Mouse (Mus musculus): ENCODE measurements around the gene Stab2. TPM values are rescaled to one million over a fixed set of nuclear protein-coding genes. Genes with fewer than 3 reads are reported as not detected.

Gene Stab2
- polyA plus RNA-seq, 1 experiment, result not detected

GRCm38 (mm10) chr10:86862496-86862895 lies 145.3 kb downstream of the Stab2 start:
- Histone ChIP-seq H3K4me3 (ENCODE audit: insufficient read depth, low read depth, low read length) (no peak overlapping the region), H3K27ac (ENCODE audit: insufficient read depth, low read depth, low read length) (no peak overlapping the region), H3K4me1 (ENCODE audit: control insufficient read depth, insufficient read depth, low read length) (no peaks in the 10 kb centered on the region)
- WGBS, result 92% methylated on average over 6 of the region's 6 CpGs
- no peak for TF ChIP-seq POLR2A (IDR thresholded peaks at IDR 0.05; ENCODE audit: insufficient read depth, low read depth, low read length)
- TF ChIP-seq CTCF (IDR thresholded peaks at IDR 0.05; ENCODE audit: insufficient read depth, low read depth, low read length), result no peak

- Histone ChIP-seq H3K27ac (ENCODE audit: insufficient read depth, low read depth, low read length) (no peak overlapping the region), H3K4me1 (ENCODE audit: control insufficient read depth, insufficient read depth, low read length) (no peaks in the 10 kb centered on the region), H3K4me3 (ENCODE audit: insufficient read depth, low read depth, low read length) (no peak overlapping the region)
- no peak for TF ChIP-seq CTCF (IDR thresholded peaks at IDR 0.05; ENCODE audit: insufficient read depth, low read depth, low read length)
- TF ChIP-seq POLR2A (IDR thresholded peaks at IDR 0.05; ENCODE audit: insufficient read depth, low read depth, low read length), result no peak
- 86% methylated on average over 4 of the region's 4 CpGs for WGBS
Observed at GRCm38 (mm10) chr10:86860396-86860795, 147.4 kb downstream of the Stab2 start.

- TF ChIP-seq CTCF (IDR thresholded peaks at IDR 0.05; ENCODE audit: insufficient read depth, low read depth, low read length) (no peak), POLR2A (IDR thresholded peaks at IDR 0.05; ENCODE audit: insufficient read depth, low read depth, low read length) (no peak)
- Histone ChIP-seq H3K4me1 (ENCODE audit: control insufficient read depth, insufficient read depth, low read length) (no peaks in the 10 kb centered on the region), H3K4me3 (ENCODE audit: insufficient read depth, low read depth, low read length) (no peak overlapping the region), H3K27ac (ENCODE audit: insufficient read depth, low read depth, low read length) (no peak overlapping the region)
- 96% methylated on average over 3 of the region's 3 CpGs for WGBS
Observed at GRCm38 (mm10) chr10:86853433-86853832, 154.4 kb downstream of the Stab2 start.

GRCm38 (mm10) chr10:86852160-86852559 lies 155.7 kb downstream of the Stab2 start:
- WGBS, result 89% methylated on average over 6 of the region's 6 CpGs

DNA sequence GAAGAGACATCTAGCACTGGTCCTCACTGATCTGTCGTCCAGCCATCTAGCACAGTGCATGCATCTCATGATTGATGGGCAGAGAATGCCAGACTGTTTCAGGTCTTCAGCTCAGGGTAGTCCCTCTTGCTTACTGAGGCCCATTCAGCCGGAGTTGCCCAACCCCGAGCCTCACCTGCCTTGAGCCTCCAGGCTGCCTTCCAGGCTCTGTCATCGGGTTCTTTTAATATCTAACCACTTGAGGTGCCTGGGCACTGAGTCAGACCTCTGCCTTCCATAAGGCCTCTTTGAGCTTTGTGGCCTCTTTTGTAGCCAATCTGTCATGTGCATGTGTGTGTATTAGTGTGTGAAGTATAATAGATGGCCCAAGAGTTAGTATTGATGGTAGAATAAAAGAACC lies 158.3 kb downstream of the Stab2 start:
- WGBS, result 90% methylated on average over 4 of the region's 4 CpGs
- TF ChIP-seq CTCF (IDR thresholded peaks at IDR 0.05; ENCODE audit: insufficient read depth, low read depth, low read length), result no peak
- TF ChIP-seq POLR2A (IDR thresholded peaks at IDR 0.05; ENCODE audit: insufficient read depth, low read depth, low read length), result no peak
- Histone ChIP-seq H3K27ac (ENCODE audit: insufficient read depth, low read depth, low read length) (no peak overlapping the region), H3K4me3 (ENCODE audit: insufficient read depth, low read depth, low read length) (no peak overlapping the region), H3K4me1 (ENCODE audit: control insufficient read depth, insufficient read depth, low read length) (no peaks in the 10 kb centered on the region)

More at GRCm38 (mm10) chr10:86852160-86852559, 155.7 kb downstream of the Stab2 start:
- TF ChIP-seq CTCF (IDR thresholded peaks at IDR 0.05; ENCODE audit: insufficient read depth, low read depth, low read length), result no peak
- no peak for TF ChIP-seq POLR2A (IDR thresholded peaks at IDR 0.05; ENCODE audit: insufficient read depth, low read depth, low read length)
- no peak overlapping the region for H3K4me3 ChIP-seq (ENCODE audit: insufficient read depth, low read depth, low read length)
- H3K4me1 ChIP-seq (ENCODE audit: control insufficient read depth, insufficient read depth, low read length), result no peaks in the 10 kb centered on the region
- H3K27ac ChIP-seq (ENCODE audit: insufficient read depth, low read depth, low read length), result no peak overlapping the region

- Histone ChIP-seq H3K4me3 (ENCODE audit: insufficient read depth, low read depth, low read length) (no peak overlapping the region), H3K27ac (ENCODE audit: insufficient read depth, low read depth, low read length) (no peak overlapping the region), H3K4me1 (ENCODE audit: control insufficient read depth, insufficient read depth, low read length) (no peaks in the 10 kb centered on the region)
- TF ChIP-seq POLR2A (IDR thresholded peaks at IDR 0.05; ENCODE audit: insufficient read depth, low read depth, low read length), result no peak
- TF ChIP-seq CTCF (IDR thresholded peaks at IDR 0.05; ENCODE audit: insufficient read depth, low read depth, low read length), result no peak
- WGBS, result 89% methylated on average over 4 of the region's 4 CpGs
Observed at GRCm38 (mm10) chr10:86849087-86849486, 158.7 kb downstream of the Stab2 start.

GRCm38 (mm10) chr10:86846926-86847467 lies 160.8 kb downstream of the Stab2 start:
- WGBS, result 88% methylated on average over 9 of the region's 9 CpGs
- H3K4me1 ChIP-seq (ENCODE audit: control insufficient read depth, insufficient read depth, low read length), result no peaks in the 10 kb centered on the region
- H3K27ac ChIP-seq (ENCODE audit: insufficient read depth, low read depth, low read length), result no peak overlapping the region
- H3K4me3 ChIP-seq (ENCODE audit: insufficient read depth, low read depth, low read length), result no peak overlapping the region
- TF ChIP-seq POLR2A (IDR thresholded peaks at IDR 0.05; ENCODE audit: insufficient read depth, low read depth, low read length) (no peak), CTCF (IDR thresholded peaks at IDR 0.05; ENCODE audit: insufficient read depth, low read depth, low read length) (no peak)

- no peak overlapping the region for H3K27ac ChIP-seq (ENCODE audit: insufficient read depth, low read depth, low read length)
- no peak overlapping the region for H3K4me3 ChIP-seq (ENCODE audit: insufficient read depth, low read depth, low read length)
- H3K4me1 ChIP-seq (ENCODE audit: control insufficient read depth, insufficient read depth, low read length), result peaks cover 4% of the 10 kb centered on the region; the same call in 1 of the 2 replicates
- WGBS, result 97% methylated on average over 5 of the region's 5 CpGs
- TF ChIP-seq CTCF (IDR thresholded peaks at IDR 0.05; ENCODE audit: insufficient read depth, low read depth, low read length) (no peak), POLR2A (IDR thresholded peaks at IDR 0.05; ENCODE audit: insufficient read depth, low read depth, low read length) (no peak)
Observed at GRCm38 (mm10) chr10:86842659-86843058, 165.2 kb downstream of the Stab2 start.

DNA sequence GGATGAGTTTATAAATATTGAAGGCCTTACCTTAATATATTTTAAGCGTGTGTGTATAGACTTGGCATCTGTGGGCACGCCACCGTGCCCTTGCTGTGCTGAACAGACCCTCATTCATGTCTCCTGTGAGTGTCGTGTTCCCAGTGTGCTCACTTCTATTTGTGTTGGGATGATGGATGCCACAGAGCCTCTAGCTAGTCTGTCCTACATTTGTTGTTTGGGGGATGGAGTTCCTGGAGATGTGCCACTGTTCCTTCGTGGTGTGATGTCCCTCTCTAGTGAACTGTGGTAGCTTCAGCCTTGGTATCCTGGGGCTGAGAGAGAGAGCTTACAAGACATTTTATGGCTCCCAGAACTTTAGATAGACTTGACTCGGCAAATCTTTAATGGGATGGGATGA lies 169.0 kb downstream of the Stab2 start:
- H3K4me3 ChIP-seq (ENCODE audit: insufficient read depth, low read depth, low read length), result no peak overlapping the region
- peaks cover 27% of the 10 kb centered on the region for H3K4me1 ChIP-seq (ENCODE audit: control insufficient read depth, insufficient read depth, low read length)
- WGBS, result 91% methylated on average over 6 of the region's 6 CpGs
- TF ChIP-seq CTCF (IDR thresholded peaks at IDR 0.05; ENCODE audit: insufficient read depth, low read depth, low read length) (no peak), POLR2A (IDR thresholded peaks at IDR 0.05; ENCODE audit: insufficient read depth, low read depth, low read length) (no peak)
- no peak overlapping the region for H3K27ac ChIP-seq (ENCODE audit: insufficient read depth, low read depth, low read length)

- WGBS, result 34% methylated on average over 4 of the region's 4 CpGs
- H3K4me1 ChIP-seq (ENCODE audit: control insufficient read depth, insufficient read depth, low read length), result peaks cover 27% of the 10 kb centered on the region
- TF ChIP-seq POLR2A (IDR thresholded peaks at IDR 0.05; ENCODE audit: insufficient read depth, low read depth, low read length) (no peak), CTCF (IDR thresholded peaks at IDR 0.05; ENCODE audit: insufficient read depth, low read depth, low read length) (no peak)
- H3K27ac ChIP-seq (ENCODE audit: insufficient read depth, low read depth, low read length), result no peak overlapping the region
- H3K4me3 ChIP-seq (ENCODE audit: insufficient read depth, low read depth, low read length), result no peak overlapping the region
Observed at GRCm38 (mm10) chr10:86836784-86837183, 171.0 kb downstream of the Stab2 start.

Data from olfactory bulb, adult 2 months (tissue).